Mouse (Mus musculus) heart, embryonic 12.5 days (tissue): ENCODE measurements around the gene Smim5. TPM values are rescaled to one million over a fixed set of nuclear protein-coding genes. Genes with fewer than 3 reads are reported as not detected.
A peak's percentile ranks its signal among the peaks of the same experiment; 100 is the strongest.

Source experiments
- ATAC-seq: fragments of 200-750 bp; cut with Nextera tagmentation; 2 replicates; pipeline ENCODE4 v1.8.0; 2017; ENCODE audit warnings: moderate TSS enrichment, moderate library complexity; ENCODE audit not compliant: insufficient number of reproducible peaks, low FRiP score
- H3K27ac ChIP-seq: fragments of 300-500 bp; sonication (generic); 2 replicates; pipeline ENCODE4 v1.5.1; 2016; ENCODE audit warnings: mild to moderate bottlenecking, moderate library complexity; ENCODE audit not compliant: poor library complexity, severe bottlenecking
- H3K27me3 ChIP-seq: fragments of 300-500 bp; sonication (generic); replicated peaks from 2 replicates; pipeline ENCODE4 v1.6.1; 2016; ENCODE audit warnings: mild to moderate bottlenecking, moderate library complexity
- H3K36me3 ChIP-seq: fragments of 300-500 bp; sonication (generic); 2 replicates; pipeline ENCODE4 v1.6.1; 2016; ENCODE audit warnings: mild to moderate bottlenecking, moderate library complexity
- H3K4me1 ChIP-seq: fragments of 300-500 bp; sonication (generic); replicated peaks from 2 replicates; pipeline ENCODE4 v1.6.1; 2016; ENCODE audit warnings: mild to moderate bottlenecking
- H3K4me2 ChIP-seq: fragments of 300-500 bp; sonication (generic); 2 replicates; pipeline ENCODE4 v1.6.1; 2016; ENCODE audit warnings: mild to moderate bottlenecking, moderate library complexity
- H3K4me3 ChIP-seq: fragments of 300-500 bp; sonication (generic); 2 replicates; pipeline ENCODE4 v1.5.1; 2016; ENCODE audit warnings: mild to moderate bottlenecking
- H3K9ac ChIP-seq: fragments of 300-500 bp; sonication (generic); 2 replicates; pipeline ENCODE4 v1.6.1; 2016; ENCODE audit warnings: mild to moderate bottlenecking, moderate library complexity
- H3K9me3 ChIP-seq: fragments of 300-500 bp; sonication (generic); replicated peaks from 2 replicates; pipeline ENCODE4 v1.6.1; 2016; ENCODE audit warnings: mild to moderate bottlenecking, moderate library complexity
- whole genome bisulfite sequencing: fragments of 180-500 bp; shearing (Covaris S2); methylation state at CpG from one replicate; pipeline ENCODE4 v1.1.7; 2016; 5-methylcytosine and 5-hydroxymethylcytosine counted together
- polyA plus RNA-seq: library from polyadenylated mRNA; unstranded; fragments of >200 nt; fragmentation: Nextera tagmentation; extraction: Ambion mirVana; gene quantifications from 2 replicates; pipeline ENCODE4 v1.2.1, GENCODE M21; 2016

Smim5 gene
- polyA plus RNA-seq, 1 experiment from 2014 or later = 16.6 TPM

GRCm38 (mm10) chr11:115929818-115930217 lies 30.1 kb downstream of the Smim5 start:
- no peak for ATAC-seq
- no peak overlapping the region for H3K4me3 ChIP-seq
- H3K9me3 ChIP-seq = no peaks in the 10 kb centered on the region
- no peak overlapping the region for H3K27ac ChIP-seq
- 72% methylated on average over 3 of the region's 3 CpGs for WGBS
- no peaks in the 10 kb centered on the region for H3K27me3 ChIP-seq
- peaks cover 38% of the 10 kb centered on the region for H3K36me3 ChIP-seq
- no peak overlapping the region for H3K4me2 ChIP-seq
- peaks cover 19% of the 10 kb centered on the region for H3K4me1 ChIP-seq
- H3K9ac ChIP-seq = no peak overlapping the region; the same call in 1 of the 2 replicates

GRCm38 (mm10) chr11:115931235-115931634 lies 31.5 kb downstream of the Smim5 start:
- Histone ChIP-seq H3K27ac (no peak overlapping the region), H3K4me3 (no peak overlapping the region), H3K4me2 (no peak overlapping the region), H3K9ac (no peak overlapping the region), H3K9me3 (no peaks in the 10 kb centered on the region), H3K36me3 (peaks cover 35% of the 10 kb centered on the region), H3K27me3 (no peaks in the 10 kb centered on the region), H3K4me1 (peaks cover 19% of the 10 kb centered on the region)
- ATAC-seq = no peak
- WGBS = 67% methylated on average over 3 of the region's 3 CpGs

GRCm38 (mm10) chr11:115933108-115933746 lies 33.5 kb downstream of the Smim5 start, which contains the start of the genes Sap30bp and Recql5:
TSS of gene Sap30bp (plus strand) at chr11:115933282.
TSS of gene Recql5 (minus strand) at chr11:115933477.
- Histone ChIP-seq H3K9me3 (no peaks in the 10 kb centered on the region), H3K4me1 (peaks cover 19% of the 10 kb centered on the region), H3K9ac (peak within 1 kb of the TSS; percentile 80), H3K4me2 (peak within 1 kb of the TSS; percentile 94), H3K27me3 (no peaks in the 10 kb centered on the region), H3K36me3 (peaks cover 43% of the 10 kb centered on the region), H3K27ac (no peak within 1 kb of the TSS; the same call in 1 of the 2 replicates), H3K4me3 (peak within 1 kb of the TSS; percentile 92)
- peak; percentile 99 for ATAC-seq
- under 1% methylated on average over 28 of the region's 28 CpGs for WGBS

GRCm38 (mm10) chr11:115933747-115934110 lies 34.0 kb downstream of the Smim5 start:
- Histone ChIP-seq H3K4me2 (peak overlapping the region; percentile 94), H3K27me3 (no peaks in the 10 kb centered on the region), H3K9me3 (no peaks in the 10 kb centered on the region), H3K4me3 (peak overlapping the region; percentile 92), H3K27ac (no peak overlapping the region; the same call in 1 of the 2 replicates), H3K9ac (peak overlapping the region; percentile 80), H3K36me3 (peaks cover 41% of the 10 kb centered on the region), H3K4me1 (peaks cover 19% of the 10 kb centered on the region)
- under 1% methylated on average over 16 of the region's 16 CpGs for WGBS
- peak; percentile 33 for ATAC-seq

- Histone ChIP-seq H3K4me3 (no peak overlapping the region), H3K4me2 (no peak overlapping the region), H3K4me1 (peaks cover under 1% of the 10 kb centered on the region), H3K27me3 (no peaks in the 10 kb centered on the region), H3K27ac (no peak overlapping the region), H3K9me3 (no peaks in the 10 kb centered on the region), H3K9ac (no peak overlapping the region), H3K36me3 (peaks cover 82% of the 10 kb centered on the region)
- WGBS = 34% methylated on average over 6 of the region's 6 CpGs
- ATAC-seq = no peak
Measured at GRCm38 (mm10) chr11:115939690-115940329, 40.0 kb downstream of the Smim5 start.

- no peak for ATAC-seq
- Histone ChIP-seq H3K4me1 (no peaks in the 10 kb centered on the region), H3K4me3 (no peak overlapping the region), H3K9me3 (no peaks in the 10 kb centered on the region), H3K9ac (no peak overlapping the region), H3K36me3 (peaks cover 90% of the 10 kb centered on the region), H3K27me3 (no peaks in the 10 kb centered on the region), H3K4me2 (no peak overlapping the region), H3K27ac (no peak overlapping the region)
- WGBS = 80% methylated on average over 7 of the region's 7 CpGs
Measured at GRCm38 (mm10) chr11:115941980-115942379, 42.2 kb downstream of the Smim5 start.

- WGBS = 85% methylated on average over 8 of the region's 8 CpGs
- no peak for ATAC-seq
- Histone ChIP-seq H3K4me3 (no peak overlapping the region), H3K9ac (no peak overlapping the region), H3K36me3 (peaks cover 93% of the 10 kb centered on the region), H3K27ac (no peak overlapping the region), H3K4me1 (no peaks in the 10 kb centered on the region), H3K27me3 (no peaks in the 10 kb centered on the region), H3K9me3 (no peaks in the 10 kb centered on the region), H3K4me2 (no peak overlapping the region)
Measured at GRCm38 (mm10) chr11:115945247-115945646, 45.5 kb downstream of the Smim5 start.

GRCm38 (mm10) chr11:115946221-115946828 lies 46.6 kb downstream of the Smim5 start:
- Histone ChIP-seq H3K9ac (no peak overlapping the region), H3K4me2 (no peak overlapping the region), H3K4me3 (no peak overlapping the region), H3K27ac (no peak overlapping the region), H3K9me3 (no peaks in the 10 kb centered on the region), H3K27me3 (no peaks in the 10 kb centered on the region), H3K36me3 (peaks cover 92% of the 10 kb centered on the region), H3K4me1 (no peaks in the 10 kb centered on the region)
- ATAC-seq = no peak
- 84% methylated on average over 9 of the region's 9 CpGs for WGBS

- peaks cover 93% of the 10 kb centered on the region for H3K36me3 ChIP-seq
- ATAC-seq = no peak
- WGBS = 93% methylated on average over 9 of the region's 9 CpGs
Measured at GRCm38 (mm10) chr11:115948316-115948715, 48.5 kb downstream of the Smim5 start.

GRCm38 (mm10) chr11:115950719-115951118 lies 51.0 kb downstream of the Smim5 start:
- Histone ChIP-seq H3K4me3 (no peak overlapping the region), H3K27ac (no peak overlapping the region), H3K9me3 (no peaks in the 10 kb centered on the region), H3K4me2 (no peak overlapping the region), H3K4me1 (peaks cover 7% of the 10 kb centered on the region; the same call in 1 of the 2 replicates), H3K9ac (no peak overlapping the region), H3K36me3 (peaks cover 97% of the 10 kb centered on the region), H3K27me3 (no peaks in the 10 kb centered on the region)
- whole genome bisulfite sequencing = 91% methylated on average over 2 of the region's 2 CpGs
- no peak for ATAC-seq

More at GRCm38 (mm10) chr11:115948316-115948715, 48.5 kb downstream of the Smim5 start:
- Histone ChIP-seq H3K9me3 (no peaks in the 10 kb centered on the region), H3K4me2 (no peak overlapping the region), H3K9ac (no peak overlapping the region), H3K27me3 (no peaks in the 10 kb centered on the region), H3K27ac (no peak overlapping the region), H3K4me1 (no peaks in the 10 kb centered on the region), H3K4me3 (no peak overlapping the region)

- Histone ChIP-seq H3K9me3 (no peaks in the 10 kb centered on the region), H3K4me3 (no peak overlapping the region), H3K4me1 (peaks cover 18% of the 10 kb centered on the region), H3K27ac (no peak overlapping the region), H3K36me3 (peaks cover 80% of the 10 kb centered on the region), H3K27me3 (no peaks in the 10 kb centered on the region), H3K4me2 (no peak overlapping the region), H3K9ac (no peak overlapping the region)
- 83% methylated on average over 5 of the region's 5 CpGs for WGBS
- ATAC-seq = no peak; the same call in 1 of the 2 replicates
Measured at GRCm38 (mm10) chr11:115954712-115955111, 54.9 kb downstream of the Smim5 start.
